Mouse (Mus musculus): ENCODE data around the gene Fut9. TPM values are rescaled to one million over a fixed set of nuclear protein-coding genes. Genes with fewer than 3 reads are reported as not detected.
A peak's percentile ranks its signal among the peaks of the same experiment; 100 is the strongest.

The Fut9 gene
- polyA plus RNA-seq (2015; fragmentation: Nextera tagmentation; extraction: Ambion mirVana), result 12.4 and 13.7 TPM in 2 replicates

- Histone ChIP-seq H3K4me3 (ENCODE audit: low read length) (peak within 1 kb of the TSS; percentile 57), H3K4me1 (ENCODE audit: insufficient read depth, low read length) (no peaks in the 10 kb centered on the region), H3K27me3 (ENCODE audit: insufficient read depth, low read length) (peaks cover 5% of the 10 kb centered on the region), H3K27ac (ENCODE audit: low read length) (peak within 1 kb of the TSS; percentile 46; the same call in 1 of the 2 replicates), H3K9me3 (ENCODE audit: low read length) (no peaks in the 10 kb centered on the region), H3K4me2 (replicated peaks; ENCODE audit: low read depth, low read length) (peak within 1 kb of the TSS; percentile 87), H3K9ac (replicated peaks; ENCODE audit: low read length) (peak within 1 kb of the TSS; percentile 66), H3K36me3 (ENCODE audit: insufficient read depth, low read length) (no peaks in the 10 kb centered on the region)
- WGBS, result under 1% methylated on average over 52 of the region's 52 CpGs
- peak; percentile 92 for ATAC-seq (ENCODE audit: low FRiP score, low TSS enrichment)
Measured at GRCm38 (mm10) chr4:25799476-25800283, at the start of gene Fut9. Gene Fut9, minus strand, starts transcription at chr4:25800244.

GRCm38 (mm10) chr4:25815783-25816182, 15.7 kb upstream of the Fut9 start:
- 94% methylated on average over 7 of the region's 7 CpGs for WGBS
- Histone ChIP-seq H3K27me3 (ENCODE audit: insufficient read depth, low read length) (no peaks in the 10 kb centered on the region), H3K36me3 (ENCODE audit: insufficient read depth, low read length) (no peaks in the 10 kb centered on the region), H3K4me1 (ENCODE audit: insufficient read depth, low read length) (no peaks in the 10 kb centered on the region), H3K9me3 (ENCODE audit: low read length) (no peaks in the 10 kb centered on the region), H3K9ac (replicated peaks; ENCODE audit: low read length) (no peak overlapping the region), H3K27ac (ENCODE audit: low read length) (no peak overlapping the region), H3K4me2 (replicated peaks; ENCODE audit: low read depth, low read length) (no peak overlapping the region), H3K4me3 (ENCODE audit: low read length) (no peak overlapping the region)
- no peak for ATAC-seq (ENCODE audit: low FRiP score, low TSS enrichment)

- Histone ChIP-seq H3K9ac (replicated peaks; ENCODE audit: low read length) (no peak overlapping the region), H3K9me3 (ENCODE audit: low read length) (no peaks in the 10 kb centered on the region), H3K27ac (ENCODE audit: low read length) (no peak overlapping the region), H3K4me2 (replicated peaks; ENCODE audit: low read depth, low read length) (no peak overlapping the region), H3K4me3 (ENCODE audit: low read length) (no peak overlapping the region), H3K27me3 (ENCODE audit: insufficient read depth, low read length) (no peaks in the 10 kb centered on the region), H3K4me1 (ENCODE audit: insufficient read depth, low read length) (no peaks in the 10 kb centered on the region), H3K36me3 (ENCODE audit: insufficient read depth, low read length) (no peaks in the 10 kb centered on the region)
- 86% methylated on average over 1 of the region's 1 CpGs for WGBS
- ATAC-seq (ENCODE audit: low FRiP score, low TSS enrichment), result no peak
Measured at GRCm38 (mm10) chr4:25813340-25813739, 13.3 kb upstream of the Fut9 start.

GRCm38 (mm10) chr4:25810058-25810457, 10.0 kb upstream of the Fut9 start:
- H3K4me2 ChIP-seq (replicated peaks; ENCODE audit: low read depth, low read length), result no peak overlapping the region
- H3K27me3 ChIP-seq (ENCODE audit: insufficient read depth, low read length), result no peaks in the 10 kb centered on the region
- no peak overlapping the region for H3K27ac ChIP-seq (ENCODE audit: low read length)
- H3K9me3 ChIP-seq (ENCODE audit: low read length), result no peaks in the 10 kb centered on the region
- H3K4me1 ChIP-seq (ENCODE audit: insufficient read depth, low read length), result no peaks in the 10 kb centered on the region
- H3K9ac ChIP-seq (replicated peaks; ENCODE audit: low read length), result no peak overlapping the region
- peak; percentile 79 for ATAC-seq (ENCODE audit: low FRiP score, low TSS enrichment)
- WGBS, result 63% methylated on average over 1 of the region's 1 CpGs
- H3K4me3 ChIP-seq (ENCODE audit: low read length), result no peak overlapping the region
- no peaks in the 10 kb centered on the region for H3K36me3 ChIP-seq (ENCODE audit: insufficient read depth, low read length)

GRCm38 (mm10) chr4:25801751-25802150, 1.7 kb upstream of the Fut9 start:
- Histone ChIP-seq H3K27me3 (ENCODE audit: insufficient read depth, low read length) (peaks cover 5% of the 10 kb centered on the region), H3K4me2 (replicated peaks; ENCODE audit: low read depth, low read length) (no peak overlapping the region), H3K9me3 (ENCODE audit: low read length) (no peaks in the 10 kb centered on the region), H3K36me3 (ENCODE audit: insufficient read depth, low read length) (no peaks in the 10 kb centered on the region), H3K27ac (ENCODE audit: low read length) (no peak overlapping the region), H3K4me1 (ENCODE audit: insufficient read depth, low read length) (no peaks in the 10 kb centered on the region), H3K9ac (replicated peaks; ENCODE audit: low read length) (no peak overlapping the region), H3K4me3 (ENCODE audit: low read length) (no peak overlapping the region)
- 69% methylated on average over 2 of the region's 2 CpGs for WGBS
- ATAC-seq (ENCODE audit: low FRiP score, low TSS enrichment), result peak; percentile 33; the same call in 1 of the 2 replicates

GRCm38 (mm10) chr4:25800284-25800616, 206 bp upstream of the Fut9 start:
- Histone ChIP-seq H3K4me1 (ENCODE audit: insufficient read depth, low read length) (no peaks in the 10 kb centered on the region), H3K9me3 (ENCODE audit: low read length) (no peaks in the 10 kb centered on the region), H3K27ac (ENCODE audit: low read length) (peak overlapping the region; percentile 46; the same call in 1 of the 2 replicates), H3K36me3 (ENCODE audit: insufficient read depth, low read length) (no peaks in the 10 kb centered on the region), H3K4me3 (ENCODE audit: low read length) (peak overlapping the region; percentile 57), H3K9ac (replicated peaks; ENCODE audit: low read length) (peak overlapping the region; percentile 66), H3K27me3 (ENCODE audit: insufficient read depth, low read length) (peaks cover 5% of the 10 kb centered on the region), H3K4me2 (replicated peaks; ENCODE audit: low read depth, low read length) (peak overlapping the region; percentile 87)
- peak; percentile 62 for ATAC-seq (ENCODE audit: low FRiP score, low TSS enrichment)
- WGBS, result 1% methylated on average over 5 of the region's 5 CpGs

GRCm38 (mm10) chr4:25799051-25799475, 981 bp downstream of the Fut9 start:
- H3K4me3 ChIP-seq (ENCODE audit: low read length), result peak overlapping the region; percentile 57
- no peaks in the 10 kb centered on the region for H3K9me3 ChIP-seq (ENCODE audit: low read length)
- H3K27ac ChIP-seq (ENCODE audit: low read length), result peak overlapping the region; percentile 46; the same call in 1 of the 2 replicates
- H3K27me3 ChIP-seq (ENCODE audit: insufficient read depth, low read length), result peaks cover 5% of the 10 kb centered on the region
- no peak for ATAC-seq (ENCODE audit: low FRiP score, low TSS enrichment)
- H3K4me2 ChIP-seq (replicated peaks; ENCODE audit: low read depth, low read length), result peak overlapping the region; percentile 87
- under 1% methylated on average over 7 of the region's 7 CpGs for WGBS
- no peaks in the 10 kb centered on the region for H3K4me1 ChIP-seq (ENCODE audit: insufficient read depth, low read length)
- H3K9ac ChIP-seq (replicated peaks; ENCODE audit: low read length), result peak overlapping the region; percentile 66
- H3K36me3 ChIP-seq (ENCODE audit: insufficient read depth, low read length), result no peaks in the 10 kb centered on the region

- no peak for ATAC-seq (ENCODE audit: low FRiP score, low TSS enrichment)
- Histone ChIP-seq H3K4me3 (ENCODE audit: low read length) (peak overlapping the region; percentile 57), H3K36me3 (ENCODE audit: insufficient read depth, low read length) (no peaks in the 10 kb centered on the region), H3K27me3 (ENCODE audit: insufficient read depth, low read length) (peaks cover 5% of the 10 kb centered on the region), H3K9ac (replicated peaks; ENCODE audit: low read length) (0 out of 2 replicates have a peak overlapping the region, but pooled peaks have one; percentile 66), H3K4me2 (replicated peaks; ENCODE audit: low read depth, low read length) (peak overlapping the region; percentile 87), H3K4me1 (ENCODE audit: insufficient read depth, low read length) (no peaks in the 10 kb centered on the region), H3K9me3 (ENCODE audit: low read length) (no peaks in the 10 kb centered on the region), H3K27ac (ENCODE audit: low read length) (no peak overlapping the region)
- 21% methylated on average over 10 of the region's 10 CpGs for WGBS
Measured at GRCm38 (mm10) chr4:25798412-25798811, 1.6 kb downstream of the Fut9 start.

- Histone ChIP-seq H3K27ac (ENCODE audit: low read length) (no peak overlapping the region), H3K36me3 (ENCODE audit: insufficient read depth, low read length) (no peaks in the 10 kb centered on the region), H3K9me3 (ENCODE audit: low read length) (no peaks in the 10 kb centered on the region), H3K4me3 (ENCODE audit: low read length) (no peak overlapping the region), H3K4me2 (replicated peaks; ENCODE audit: low read depth, low read length) (no peak overlapping the region), H3K9ac (replicated peaks; ENCODE audit: low read length) (no peak overlapping the region), H3K4me1 (ENCODE audit: insufficient read depth, low read length) (no peaks in the 10 kb centered on the region), H3K27me3 (ENCODE audit: insufficient read depth, low read length) (peaks cover 5% of the 10 kb centered on the region)
- 33% methylated on average over 3 of the region's 3 CpGs for WGBS
- ATAC-seq (ENCODE audit: low FRiP score, low TSS enrichment), result no peak
Measured at GRCm38 (mm10) chr4:25796149-25796548, 3.9 kb downstream of the Fut9 start.

- no peak for ATAC-seq (ENCODE audit: low FRiP score, low TSS enrichment)
- Histone ChIP-seq H3K36me3 (ENCODE audit: insufficient read depth, low read length) (no peaks in the 10 kb centered on the region), H3K27ac (ENCODE audit: low read length) (no peak overlapping the region), H3K4me1 (ENCODE audit: insufficient read depth, low read length) (no peaks in the 10 kb centered on the region), H3K9me3 (ENCODE audit: low read length) (no peaks in the 10 kb centered on the region), H3K9ac (replicated peaks; ENCODE audit: low read length) (no peak overlapping the region), H3K27me3 (ENCODE audit: insufficient read depth, low read length) (no peaks in the 10 kb centered on the region), H3K4me3 (ENCODE audit: low read length) (no peak overlapping the region), H3K4me2 (replicated peaks; ENCODE audit: low read depth, low read length) (no peak overlapping the region)
- WGBS, result 91% methylated on average over 4 of the region's 4 CpGs
Measured at GRCm38 (mm10) chr4:25785276-25785675, 14.8 kb downstream of the Fut9 start.

All from kidney, embryonic 16.5 days (tissue).